Mouse (Mus musculus) lung, postnatal 0 days (tissue): Measurements from ENCODE around the gene Mt4.

Source experiments
- CTCF ChIP-seq: IDR thresholded peaks from 2 replicates; pipeline ENCODE4 v1.5.1; 2016; ENCODE audit warnings: antibody characterized with exemption, mild to moderate bottlenecking
- EP300 ChIP-seq: IDR thresholded peaks from 2 replicates; pipeline ENCODE4 v1.6.1; 2016; ENCODE audit warnings: antibody characterized with exemption, mild to moderate bottlenecking, control low read depth

DNA sequence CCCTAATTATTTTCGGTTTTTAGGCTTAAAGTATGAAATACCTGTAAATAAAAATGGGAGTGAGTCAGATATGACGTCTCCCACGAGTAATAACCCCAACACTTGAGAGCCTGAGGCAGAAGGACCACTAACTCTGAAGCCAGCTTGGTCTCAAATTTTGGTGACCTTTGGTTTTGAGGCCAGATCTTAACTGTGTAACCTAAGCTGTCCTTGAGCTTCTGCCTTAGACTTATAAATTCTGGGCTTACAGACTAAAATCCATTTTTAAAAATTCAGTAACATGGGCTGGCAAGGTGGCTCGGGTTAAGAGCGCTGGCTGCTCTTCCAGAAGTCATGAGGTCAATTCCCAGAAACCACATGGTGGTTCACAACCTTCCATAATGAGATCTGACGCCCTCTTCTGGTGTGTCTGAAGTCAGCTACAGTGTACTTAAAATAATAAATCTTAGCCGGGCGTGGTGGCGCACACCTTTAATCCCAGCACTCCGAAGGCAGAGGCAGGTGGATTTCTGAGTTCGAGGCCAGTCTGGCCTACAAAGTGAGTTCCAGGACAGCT, 36.9 kb downstream of the Mt4 start:
- TF ChIP-seq EP300 (no peak), CTCF (0 out of 2 replicates have a peak, but pooled peaks have one; percentile 9)
